ENCODE assay signal across 31 mouse cellular contexts in genomic region chr17:56485926-56486325, GRCm38 (mm10). TPM values are rescaled to one million over a fixed set of nuclear protein-coding genes. Genes with fewer than 3 reads are reported as not detected.
DNase-seq lines count a peak whose midpoint lies in the region; ATAC-seq and TF ChIP-seq lines count a peak whose summit lies in the region.
"Had no signal": no experiment of that assay in that cellular context is flagged by ENCODE, and none has a peak within 500 bp of the region (broad histone marks: within the 10 kb centered on the region; RNA-seq: fewer than 3 reads in every experiment).

No protein-coding gene starts in this region.

- whole genome bisulfite sequencing in forebrain, embryonic 10.5 days = 97% methylated on average over 9 of the region's 9 CpGs
- WGBS in forebrain, embryonic 11.5 days = 95% methylated on average over 9 of the region's 9 CpGs
- 96% methylated on average over 9 of the region's 9 CpGs for WGBS in midbrain, embryonic 10.5 days
- WGBS in midbrain, embryonic 16.5 days = 88% methylated on average over 9 of the region's 9 CpGs
- 74% methylated on average over 9 of the region's 9 CpGs for WGBS in forebrain, embryonic 14.5 days

- no peak overlapping the region for H3K4me3 ChIP-seq in forebrain, embryonic 10.5 days
- no peak overlapping the region for H3K4me3 ChIP-seq in forebrain, embryonic 11.5 days (ENCODE audit: low read depth, low read length)
- no peak overlapping the region for H3K4me3 ChIP-seq in midbrain, embryonic 10.5 days
- no peak overlapping the region for H3K4me3 ChIP-seq in midbrain, embryonic 16.5 days (ENCODE audit: low read depth, low read length)
- no peak overlapping the region for H3K4me3 ChIP-seq in forebrain, embryonic 14.5 days (ENCODE audit: low read depth, low read length)
- H3K4me3 ChIP-seq: heart, embryonic 13.5 days; limb, embryonic 10.5 days; limb, embryonic 15.5 days; liver, embryonic 13.5 days; megakaryocyte, embryonic 14.5 days; neural tube, embryonic 15.5 days; stomach, embryonic 15.5 days had no signal

- no peak for ATAC-seq in forebrain, embryonic 11.5 days (replicated peaks; ENCODE audit: low FRiP score)
- no peak for ATAC-seq in midbrain, embryonic 16.5 days
- ATAC-seq in forebrain, embryonic 14.5 days = no peak
- ATAC-seq: hindbrain, embryonic 16.5 days had no signal

- TF ChIP-seq POLR2A in brain, embryonic 14.5 days (IDR thresholded peaks at IDR 0.05; ENCODE audit: borderline replicate concordance, extremely low read depth, insufficient read depth, insufficient read length, poor library complexity, severe bottlenecking) = no peak

- peaks cover 4% of the 10 kb centered on the region; the same call in 1 of the 2 replicates for H3K9me3 ChIP-seq in forebrain, embryonic 10.5 days
- H3K9me3 ChIP-seq in forebrain, embryonic 11.5 days (ENCODE audit: control insufficient read depth, low read length) = no peaks in the 10 kb centered on the region
- H3K9me3 ChIP-seq in midbrain, embryonic 10.5 days (replicated peaks) = 0 out of 2 replicates have a peak, but pooled peaks cover 6% of the 10 kb centered on the region
- no peaks in the 10 kb centered on the region for H3K9me3 ChIP-seq in midbrain, embryonic 16.5 days (replicated peaks; ENCODE audit: control insufficient read depth, low read length, poor library complexity, severe bottlenecking)
- H3K9me3 ChIP-seq in forebrain, embryonic 14.5 days (replicated peaks; ENCODE audit: control insufficient read depth, low read length) = no peaks in the 10 kb centered on the region
- H3K9me3 ChIP-seq: limb, embryonic 15.5 days; liver, embryonic 13.5 days; neural tube, embryonic 15.5 days; stomach, embryonic 15.5 days had no signal

- peak overlapping the region; percentile 91; the same call in 1 of the 2 replicates for H3K27ac ChIP-seq in forebrain, embryonic 10.5 days
- H3K27ac ChIP-seq in forebrain, embryonic 11.5 days (ENCODE audit: low read depth, low read length) = no peak overlapping the region
- peak overlapping the region; percentile 89 for H3K27ac ChIP-seq in midbrain, embryonic 10.5 days (replicated peaks)
- H3K27ac ChIP-seq in midbrain, embryonic 16.5 days (ENCODE audit: low read length) = no peak overlapping the region
- peak overlapping the region; percentile 44; the same call in 1 of the 2 replicates for H3K27ac ChIP-seq in forebrain, embryonic 14.5 days (ENCODE audit: low read depth, low read length)
- H3K27ac ChIP-seq: heart, embryonic 13.5 days; limb, embryonic 10.5 days; liver, embryonic 13.5 days; neural tube, embryonic 15.5 days; stomach, embryonic 15.5 days had no signal

- DNase-seq in forebrain, embryonic 10.5 days (ENCODE audit: extremely low spot score, low spot score) = no peak
- no peak for DNase-seq in forebrain, embryonic 11.5 days (ENCODE audit: low spot score)
- DNase-seq in midbrain, embryonic 10.5 days (ENCODE audit: low spot score) = no peak
- peak; percentile 32 for DNase-seq in brain, embryonic 14.5 days (ENCODE audit: low read depth)
- DNase-seq in forebrain, embryonic 14.5 days (ENCODE audit: low spot score) = no peak
- DNase-seq in kidney, adult 18-20 months = no peak
- DNase-seq: adrenal gland, postnatal 25 days; B cell, adult 2 months; cerebellum, adult 8-10 months; heart, postnatal 10 days; kidney, adult 2 months; kidney, postnatal 36 days; liver, embryonic 13.5 days; lung, adult 18-20 months; lung, postnatal 4 days; right cerebral cortex, postnatal 25 days; thymus, adult 18-20 months; thymus, postnatal 25 days had no signal

- no peak overlapping the region for H3K4me2 ChIP-seq in forebrain, embryonic 11.5 days (ENCODE audit: low read depth, low read length, severe bottlenecking)
- no peak overlapping the region for H3K4me2 ChIP-seq in midbrain, embryonic 16.5 days (ENCODE audit: low read length)
- H3K4me2 ChIP-seq in forebrain, embryonic 14.5 days (ENCODE audit: low read length) = no peak overlapping the region
- H3K4me2 ChIP-seq: heart, embryonic 13.5 days; limb, embryonic 15.5 days; liver, embryonic 13.5 days; neural tube, embryonic 15.5 days; stomach, embryonic 15.5 days had no signal

- no peaks in the 10 kb centered on the region for H3K36me3 ChIP-seq in forebrain, embryonic 10.5 days (replicated peaks)
- no peaks in the 10 kb centered on the region for H3K36me3 ChIP-seq in forebrain, embryonic 11.5 days (ENCODE audit: control insufficient read depth, insufficient read depth, low read length)
- no peaks in the 10 kb centered on the region for H3K36me3 ChIP-seq in midbrain, embryonic 10.5 days
- no peaks in the 10 kb centered on the region for H3K36me3 ChIP-seq in midbrain, embryonic 16.5 days (ENCODE audit: control insufficient read depth, insufficient read depth, low read length)
- no peaks in the 10 kb centered on the region for H3K36me3 ChIP-seq in forebrain, embryonic 14.5 days (ENCODE audit: control insufficient read depth, insufficient read depth, low read length)
- H3K36me3 ChIP-seq: heart, embryonic 13.5 days; limb, embryonic 10.5 days; limb, embryonic 15.5 days; liver, embryonic 13.5 days; neural tube, embryonic 15.5 days; stomach, embryonic 15.5 days had no signal

- peaks cover 40% of the 10 kb centered on the region for H3K4me1 ChIP-seq in forebrain, embryonic 10.5 days
- peaks cover 16% of the 10 kb centered on the region for H3K4me1 ChIP-seq in forebrain, embryonic 11.5 days (replicated peaks; ENCODE audit: control insufficient read depth, insufficient read depth, low read length)
- H3K4me1 ChIP-seq in midbrain, embryonic 10.5 days = peaks cover 46% of the 10 kb centered on the region
- H3K4me1 ChIP-seq in midbrain, embryonic 16.5 days (ENCODE audit: control insufficient read depth, insufficient read depth, low read length) = peaks cover 21% of the 10 kb centered on the region
- peaks cover 20% of the 10 kb centered on the region for H3K4me1 ChIP-seq in forebrain, embryonic 14.5 days (ENCODE audit: control insufficient read depth, insufficient read depth, low read length)
- H3K4me1 ChIP-seq: heart, embryonic 13.5 days; liver, embryonic 13.5 days had no signal

- no peak for TF ChIP-seq CTCF in brain, embryonic 14.5 days (IDR thresholded peaks at IDR 0.05; ENCODE audit: borderline replicate concordance, extremely low read depth, insufficient read depth, insufficient read length)

- H3K27me3 ChIP-seq in forebrain, embryonic 10.5 days (ENCODE audit: poor library complexity, severe bottlenecking) = 0 out of 2 replicates have a peak, but pooled peaks cover 7% of the 10 kb centered on the region
- H3K27me3 ChIP-seq in forebrain, embryonic 11.5 days (ENCODE audit: control insufficient read depth, insufficient read depth, low read length) = no peaks in the 10 kb centered on the region
- H3K27me3 ChIP-seq in midbrain, embryonic 10.5 days (ENCODE audit: low read depth, poor library complexity, severe bottlenecking) = peaks cover 5% of the 10 kb centered on the region; the same call in 1 of the 2 replicates
- H3K27me3 ChIP-seq in midbrain, embryonic 16.5 days (ENCODE audit: control insufficient read depth, insufficient read depth, low read depth, low read length) = no peaks in the 10 kb centered on the region
- no peaks in the 10 kb centered on the region for H3K27me3 ChIP-seq in forebrain, embryonic 14.5 days (replicated peaks; ENCODE audit: control insufficient read depth, insufficient read depth, low read length)
- H3K27me3 ChIP-seq: limb, embryonic 15.5 days; neural tube, embryonic 15.5 days; stomach, embryonic 15.5 days had no signal

- H3K9ac ChIP-seq in forebrain, embryonic 11.5 days (ENCODE audit: low read length) = no peak overlapping the region
- no peak overlapping the region for H3K9ac ChIP-seq in midbrain, embryonic 16.5 days (ENCODE audit: low read depth, low read length)
- H3K9ac ChIP-seq in forebrain, embryonic 14.5 days (ENCODE audit: low read length) = no peak overlapping the region
- H3K9ac ChIP-seq: heart, embryonic 13.5 days; limb, embryonic 15.5 days; liver, embryonic 13.5 days; neural tube, embryonic 15.5 days; stomach, embryonic 15.5 days had no signal

RNA-seq across cellular contexts. Expression of gene Ptprs, which starts 9.6 kb away (rescaled TPM):
- polyA plus RNA-seq in forebrain, embryonic 10.5 days (2016; fragmentation: Nextera tagmentation; extraction: Ambion mirVana) = 80.3 and 91.5 TPM in 2 replicates
- 210 and 218 TPM in 2 replicates for polyA plus RNA-seq in forebrain, embryonic 11.5 days (2014; fragmentation: Nextera tagmentation; extraction: Ambion mirVana)
- polyA plus RNA-seq in midbrain, embryonic 10.5 days (2016; fragmentation: Nextera tagmentation; extraction: Ambion mirVana) = 89.7 and 131 TPM in 2 replicates
- polyA plus RNA-seq in midbrain, embryonic 16.5 days (2015; fragmentation: Nextera tagmentation; extraction: Ambion mirVana) = 293 and 299 TPM in 2 replicates
- polyA plus RNA-seq in brain, embryonic 14.5 days (2012; rRNA removed) = 1,311 and 1,669 TPM in 2 replicates
- 248 and 319 TPM in 2 replicates for polyA plus RNA-seq in forebrain, embryonic 14.5 days (2014; fragmentation: Nextera tagmentation; extraction: Ambion mirVana)

RNA-seq across cellular contexts. Expression of gene Znrf4, which starts 26.3 kb away (rescaled TPM):
- not detected in 2 replicates for polyA plus RNA-seq in forebrain, embryonic 10.5 days (2016; fragmentation: Nextera tagmentation; extraction: Ambion mirVana)
- polyA plus RNA-seq in forebrain, embryonic 11.5 days (2014; fragmentation: Nextera tagmentation; extraction: Ambion mirVana) = not detected in 2 replicates
- polyA plus RNA-seq in midbrain, embryonic 10.5 days (2016; fragmentation: Nextera tagmentation; extraction: Ambion mirVana) = not detected in 2 replicates
- polyA plus RNA-seq in midbrain, embryonic 16.5 days (2015; fragmentation: Nextera tagmentation; extraction: Ambion mirVana) = not detected in 2 replicates
- 0.05 TPM in 1 of 2 replicates, not detected in the other for polyA plus RNA-seq in brain, embryonic 14.5 days (2012; rRNA removed)
- 0.14 TPM in 1 of 2 replicates, not detected in the other for polyA plus RNA-seq in forebrain, embryonic 14.5 days (2014; fragmentation: Nextera tagmentation; extraction: Ambion mirVana)
- polyA plus RNA-seq: cortical plate, adult 2 months; embryonic facial prominence, embryonic 11.5 days; heart, embryonic 13.5 days; hindbrain, embryonic 16.5 days; intestine, embryonic 14.5 days; kidney, embryonic 16.5 days; limb, embryonic 10.5 days; limb, embryonic 15.5 days; liver, embryonic 13.5 days; lung, postnatal 0 days; neural tube, embryonic 15.5 days; stomach, embryonic 15.5 days had no signal

Comparison
In these comparisons a context has a peak if more than half of its experiments do, and no peak if none do; other contexts are left out.
1. H3K27ac ChIP-seq: peak in forebrain, embryonic 10.5 days (single experiment), midbrain, embryonic 10.5 days (single experiment) and forebrain, embryonic 14.5 days (single experiment); none in forebrain, embryonic 11.5 days (single experiment) and midbrain, embryonic 16.5 days (single experiment).